Mouse (Mus musculus) neural tube, embryonic 10.5 days (tissue): ENCODE measurements at regions not wholly inside any gene's neighbourhood (a gene's known extent, or its start where the extent isn't known, plus 50 kb on each side); places are given as distances from the start of the nearest gene placed in this dataset.
A peak's percentile ranks its signal among the peaks of the same experiment; 100 is the strongest.

Experiments used
- DNase-seq: peaks from one replicate; pipeline ENCODE4 v3.0.0-alpha.2; 2017; ENCODE audit warnings: low spot score; ENCODE audit errors: extremely low spot score

DNA sequence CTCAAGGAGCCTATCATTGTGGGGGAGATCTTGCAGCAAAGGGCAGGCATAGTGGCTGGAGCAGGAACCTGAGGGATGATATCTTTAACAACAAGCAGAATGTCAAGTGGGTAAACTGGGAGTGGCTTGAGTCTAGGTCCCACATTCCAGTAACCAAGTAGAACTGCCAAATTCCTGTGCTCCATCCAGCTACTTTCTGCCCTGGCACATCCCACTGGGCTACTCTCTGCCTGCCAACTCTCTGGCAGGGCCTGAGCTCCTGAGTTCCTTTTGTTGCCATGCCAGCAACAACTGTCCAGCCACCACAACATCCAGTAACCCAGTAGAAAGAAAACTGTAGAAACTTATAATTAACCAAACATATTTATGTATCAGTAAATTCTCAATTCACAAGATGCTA, 1088.8 kb upstream of the Tenm4 start:
- no peak for DNase-seq

DNA sequence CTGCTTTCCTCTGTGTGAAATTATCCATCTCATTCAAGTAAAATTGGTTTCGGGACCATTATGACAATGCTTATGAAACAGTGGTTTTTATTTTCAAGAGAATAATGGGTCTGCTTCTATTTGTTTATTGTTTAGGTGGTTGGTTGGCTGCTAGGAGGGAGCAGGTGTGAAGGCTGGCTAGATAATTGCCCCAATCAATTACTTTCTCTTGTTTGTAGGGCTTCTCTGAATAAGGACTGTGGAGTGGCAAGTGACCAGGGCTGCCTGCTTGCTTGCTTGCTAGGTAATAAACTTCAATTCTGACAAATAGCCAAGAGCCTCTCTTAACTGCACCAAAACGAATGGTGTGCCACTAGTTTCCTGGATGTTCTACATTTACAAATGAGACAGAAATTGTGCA, 1086.7 kb upstream of the Tenm4 start:
- DNase-seq = no peak

DNA sequence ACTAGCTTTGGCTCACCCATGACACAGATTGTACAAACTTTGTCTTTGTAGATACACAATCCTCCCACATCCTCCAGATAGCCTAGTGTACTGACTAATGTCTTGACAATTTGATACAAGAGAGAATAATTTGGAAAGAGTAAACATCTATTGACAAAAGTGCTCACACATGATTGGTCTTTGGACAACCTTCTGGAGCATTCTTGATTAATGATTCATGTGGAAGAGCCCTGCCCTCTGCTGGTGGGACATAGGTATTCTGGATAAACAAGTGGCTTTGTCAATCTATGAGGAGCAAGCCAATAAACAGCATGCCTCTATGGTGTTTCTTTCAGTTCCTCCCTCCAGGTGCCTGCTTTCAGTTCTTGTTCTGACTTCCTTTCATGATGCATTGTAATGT, 1079.7 kb upstream of the Tenm4 start:
- peak; percentile 22 for DNase-seq

DNA sequence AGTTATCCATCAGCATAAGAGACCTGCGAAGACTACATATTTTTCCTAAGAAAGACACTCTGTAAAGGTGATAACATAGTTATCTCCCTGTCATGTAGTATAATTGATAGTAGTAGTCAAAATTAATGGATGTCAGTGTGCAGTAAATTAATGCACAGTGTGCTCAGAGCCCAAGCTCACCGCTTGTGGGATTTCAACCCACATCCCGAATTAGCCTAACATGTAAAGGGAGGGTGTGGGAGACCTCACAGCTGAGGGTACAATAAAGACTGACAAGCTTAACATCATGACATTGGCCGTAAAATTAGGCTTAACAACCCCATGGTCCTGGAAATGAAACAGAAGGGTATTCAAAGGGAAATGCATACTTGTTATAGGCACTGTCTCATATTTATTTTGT, 1042.0 kb upstream of the Tenm4 start:
- no peak for DNase-seq

DNA sequence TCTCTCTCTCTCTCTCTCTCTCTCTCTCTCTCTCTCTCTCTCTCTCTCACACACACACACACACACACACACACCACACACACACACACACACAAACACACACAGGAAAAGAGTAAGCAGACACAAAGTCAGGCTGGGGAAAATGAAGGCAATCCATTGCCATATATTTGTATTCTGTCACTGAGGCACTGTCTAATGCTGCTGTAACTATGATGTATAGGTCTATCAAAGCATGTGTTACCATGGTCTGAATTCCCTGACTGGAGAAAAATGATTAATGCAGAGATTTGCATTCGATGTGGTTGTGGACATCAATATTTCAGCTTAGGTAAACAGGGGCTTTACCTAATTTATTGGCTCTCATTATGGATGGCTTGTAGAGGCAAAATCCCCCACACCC, 1038.0 kb upstream of the Tenm4 start:
- no peak for DNase-seq

DNA sequence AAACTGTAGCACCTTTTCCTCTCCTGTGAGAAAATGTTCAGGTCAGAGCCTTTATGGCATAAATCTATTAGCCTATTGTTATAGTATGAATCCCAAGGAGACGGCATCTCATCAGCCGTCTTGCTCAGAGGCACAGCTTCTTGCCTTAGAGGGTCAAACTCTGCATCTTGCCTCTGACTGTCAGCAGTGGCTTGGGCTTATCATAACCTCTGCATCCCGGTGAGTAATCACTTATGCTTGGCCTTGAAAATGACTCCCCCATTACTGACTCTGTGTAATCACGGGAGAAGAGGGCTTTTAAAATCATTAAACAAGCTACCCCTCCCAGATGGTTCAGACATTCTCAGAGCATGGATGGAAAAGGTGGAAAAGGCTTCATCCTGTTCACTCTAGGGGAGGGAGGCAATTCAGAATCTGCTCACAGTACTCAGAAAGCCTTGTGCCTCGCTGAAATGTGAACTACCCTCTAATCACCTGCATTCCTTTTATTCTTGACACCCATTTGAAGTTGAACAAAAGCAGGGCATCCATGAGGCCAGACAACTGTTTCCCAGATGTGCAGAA, 1036.9 kb upstream of the Tenm4 start:
- DNase-seq = no peak

DNA sequence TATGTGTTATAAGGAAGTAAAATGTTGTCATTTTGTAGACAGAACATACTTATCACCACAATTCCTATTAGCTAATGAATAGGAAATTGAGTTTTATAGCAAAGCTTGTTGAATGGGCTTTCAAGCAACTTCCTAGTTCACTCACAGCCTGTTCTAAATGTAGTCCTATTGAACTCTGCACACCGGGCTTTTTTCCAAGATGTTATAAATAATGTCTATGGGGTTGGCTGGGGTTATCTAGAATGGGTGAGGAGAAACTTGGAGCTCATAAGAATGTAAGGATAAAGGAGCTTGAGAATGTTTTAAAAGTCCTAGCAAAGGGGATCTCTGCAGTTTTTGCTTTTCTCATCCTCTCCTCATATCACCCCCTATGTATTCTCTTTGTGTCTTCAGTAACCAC, 1029.3 kb upstream of the Tenm4 start:
- no peak for DNase-seq

DNA sequence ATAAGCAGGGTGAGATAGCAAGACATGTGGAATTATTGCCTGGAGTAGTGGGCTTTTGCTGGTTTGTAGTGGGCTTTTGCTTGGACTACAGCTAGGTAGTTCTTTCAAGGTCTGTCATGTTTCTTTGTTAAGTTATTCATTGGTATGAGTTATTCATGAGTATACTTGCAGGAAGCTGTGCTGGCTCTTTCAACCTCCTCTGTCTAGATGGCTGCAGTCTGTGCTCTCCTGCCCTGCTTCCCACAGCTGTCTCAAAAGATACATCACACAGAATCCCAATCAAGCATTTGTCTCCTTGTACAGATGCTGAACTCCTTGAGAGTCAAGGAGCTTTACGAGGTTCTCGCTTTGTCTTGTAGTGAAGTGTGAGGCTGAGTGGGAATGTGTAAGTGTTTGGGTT, 1028.0 kb upstream of the Tenm4 start:
- no peak for DNase-seq
